Mouse (Mus musculus) embryonic facial prominence, embryonic 12.5 days (tissue): Measurements from ENCODE around the gene Angptl8. TPM values are rescaled to one million over a fixed set of nuclear protein-coding genes. Genes with fewer than 3 reads are reported as not detected.
"Not testable (repeated sequence)": the region's sequence is repeated elsewhere in the genome, so short reads cannot be mapped to it uniquely, and the experiment has no call there.

Source experiments
- ATAC-seq: fragments of 200-750 bp; cut with Nextera tagmentation; 2 replicates; pipeline ENCODE4 v1.8.0; 2017; ENCODE audit not compliant: insufficient number of reproducible peaks, insufficient read depth, low FRiP score, low TSS enrichment
- H3K27ac ChIP-seq: fragments of 300-500 bp; sonication (generic); 2 replicates; pipeline ENCODE4 v1.5.1; 2016; ENCODE audit warnings: mild to moderate bottlenecking
- H3K27me3 ChIP-seq: fragments of 300-500 bp; sonication (generic); 2 replicates; pipeline ENCODE4 v1.6.1; 2016; ENCODE audit warnings: mild to moderate bottlenecking, moderate library complexity
- H3K36me3 ChIP-seq: fragments of 300-500 bp; sonication (generic); 2 replicates; pipeline ENCODE4 v1.6.1; 2016; ENCODE audit warnings: mild to moderate bottlenecking
- H3K4me1 ChIP-seq: fragments of 300-500 bp; sonication (generic); 2 replicates; pipeline ENCODE4 v1.6.1; 2016
- H3K4me2 ChIP-seq: fragments of 300-500 bp; sonication (generic); replicated peaks from 2 replicates; pipeline ENCODE4 v1.6.1; 2016; ENCODE audit warnings: mild to moderate bottlenecking, moderate library complexity
- H3K4me3 ChIP-seq: fragments of 300-500 bp; sonication (generic); 2 replicates; pipeline ENCODE4 v1.5.1; 2016; ENCODE audit warnings: mild to moderate bottlenecking
- H3K9ac ChIP-seq: fragments of 300-500 bp; sonication (generic); 2 replicates; pipeline ENCODE4 v1.6.1; 2016; ENCODE audit warnings: mild to moderate bottlenecking, moderate library complexity
- H3K9me3 ChIP-seq: fragments of 300-500 bp; sonication (generic); 2 replicates; pipeline ENCODE4 v1.6.1; 2016; ENCODE audit warnings: mild to moderate bottlenecking, moderate library complexity
- WGBS: fragments of 180-500 bp; shearing (Covaris S2); methylation state at CpG from one replicate; pipeline ENCODE4 v1.1.7; 2016; 5-methylcytosine and 5-hydroxymethylcytosine counted together
- polyA plus RNA-seq: library from polyadenylated mRNA; unstranded; fragments of >200 nt; fragmentation: Nextera tagmentation; extraction: Ambion mirVana; gene quantifications from 2 replicates; pipeline ENCODE4 v1.2.1, GENCODE M21; 2016

The Angptl8 gene
- polyA plus RNA-seq, 1 experiment from 2014 or later = 0.96 TPM

DNA sequence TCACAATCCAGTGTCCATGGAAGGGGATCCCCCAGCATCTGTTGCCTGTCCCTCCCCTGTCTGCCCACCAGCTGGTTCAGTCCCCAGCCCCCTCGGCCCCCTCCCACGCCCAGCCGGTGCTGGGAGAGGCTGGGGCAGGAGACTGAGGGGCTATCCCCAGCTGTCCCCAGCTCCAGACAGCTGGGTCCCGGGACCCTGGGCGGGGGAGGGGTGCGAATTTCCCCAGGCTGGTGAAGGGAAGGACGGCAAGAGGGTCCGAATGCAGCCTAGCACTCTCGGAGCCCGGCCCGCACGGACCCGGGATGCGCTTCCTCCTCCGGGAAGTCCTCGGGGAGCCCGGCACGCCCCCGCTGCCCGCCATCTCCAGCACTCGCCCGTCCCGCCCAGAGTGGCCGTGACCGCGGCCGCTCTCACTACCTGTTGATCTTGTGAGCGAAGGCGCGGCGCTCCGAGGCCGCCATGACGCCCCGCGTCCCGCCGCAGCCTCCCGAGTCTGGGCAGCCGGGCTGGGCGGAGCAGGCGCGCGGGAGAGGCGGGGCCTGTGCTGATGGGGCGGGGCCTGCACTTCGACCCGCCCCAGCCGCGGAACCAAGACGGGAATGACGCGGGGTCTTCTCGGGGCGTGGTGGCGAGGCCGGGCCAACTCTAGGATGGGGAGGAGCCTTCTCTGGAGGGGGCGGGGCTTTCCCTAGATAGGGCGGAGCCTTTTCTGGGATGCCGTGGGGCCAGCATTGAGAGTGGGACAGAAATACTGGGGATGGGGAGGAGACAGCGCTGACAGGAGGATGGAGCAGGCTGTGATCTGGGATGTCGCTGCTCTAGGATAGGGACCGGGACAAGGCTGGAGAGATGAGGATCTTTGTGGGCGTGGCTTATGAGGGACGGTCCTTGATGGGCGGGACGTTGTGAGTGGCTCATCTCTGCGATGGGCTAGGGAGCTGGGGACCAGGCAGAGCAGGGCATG is 17.1 kb downstream of the Angptl8 start, which contains the start of gene Dock6:
TSS of gene Dock6 (minus strand) at position 508 of the 964 bp plus-strand sequence.
- WGBS = 2% methylated on average over 68 of the region's 68 CpGs
- Histone ChIP-seq H3K4me3 (peak within 1 kb of the TSS; percentile 68), H3K4me1 (peaks cover 26% of the 10 kb centered on the region), H3K9me3 (no peaks in the 10 kb centered on the region), H3K9ac (peak within 1 kb of the TSS; percentile 72), H3K27ac (peak within 1 kb of the TSS; percentile 68), H3K4me2 (peak within 1 kb of the TSS; percentile 86), H3K36me3 (no peaks in the 10 kb centered on the region), H3K27me3 (no peaks in the 10 kb centered on the region)
- ATAC-seq = peak; percentile 76

DNA sequence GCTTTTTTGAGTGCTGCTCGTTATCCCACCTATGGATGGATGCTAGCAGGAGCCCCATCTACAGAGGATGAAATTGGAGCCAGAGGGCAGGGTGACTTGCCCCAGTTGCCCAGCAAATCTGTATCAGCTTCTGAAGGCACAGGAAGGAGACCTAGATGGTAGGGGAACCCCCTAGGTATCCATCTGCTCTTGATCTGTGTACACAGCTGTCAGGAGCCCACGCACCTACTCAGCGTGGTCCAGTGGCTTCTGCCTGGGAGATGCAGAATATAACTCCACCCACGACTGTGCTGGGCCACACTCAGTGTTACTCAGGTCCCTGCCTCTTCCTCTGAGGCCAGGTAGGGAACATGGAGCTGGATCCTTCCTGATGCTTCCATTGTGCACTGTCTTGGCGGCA is 18.7 kb downstream of the Angptl8 start:
- ATAC-seq = no peak

GRCm38 (mm10) chr9:21854894-21855293 is 19.6 kb downstream of the Angptl8 start:
- Histone ChIP-seq H3K9me3 (no peaks in the 10 kb centered on the region), H3K4me1 (peaks cover 14% of the 10 kb centered on the region; the same call in 1 of the 2 replicates), H3K27ac (no peak overlapping the region), H3K4me3 (no peak overlapping the region), H3K27me3 (no peaks in the 10 kb centered on the region), H3K36me3 (no peaks in the 10 kb centered on the region), H3K4me2 (no peak overlapping the region), H3K9ac (no peak overlapping the region)
- no peak for ATAC-seq
- 77% methylated on average over 6 of the region's 6 CpGs for WGBS

More for the DNA sequence above, 18.7 kb downstream of the Angptl8 start:
- Histone ChIP-seq H3K9me3 (no peaks in the 10 kb centered on the region), H3K4me1 (peaks cover 14% of the 10 kb centered on the region; the same call in 1 of the 2 replicates), H3K4me2 (no peak overlapping the region), H3K27ac (no peak overlapping the region), H3K9ac (no peak overlapping the region), H3K4me3 (no peak overlapping the region), H3K27me3 (no peaks in the 10 kb centered on the region), H3K36me3 (no peaks in the 10 kb centered on the region)
- WGBS = 81% methylated on average over 5 of the region's 5 CpGs

- no peak overlapping the region for H3K9ac ChIP-seq
- no peaks in the 10 kb centered on the region for H3K27me3 ChIP-seq
- peaks cover 6% of the 10 kb centered on the region; the same call in 1 of the 2 replicates for H3K9me3 ChIP-seq
- no peak for ATAC-seq
- no peak overlapping the region for H3K4me2 ChIP-seq
- no peak overlapping the region; the same call in 1 of the 2 replicates for H3K27ac ChIP-seq
- H3K36me3 ChIP-seq = no peaks in the 10 kb centered on the region
- H3K4me1 ChIP-seq = no peaks in the 10 kb centered on the region
- H3K4me3 ChIP-seq = no peak overlapping the region
- WGBS = 89% methylated on average over 2 of the region's 2 CpGs
Observed at GRCm38 (mm10) chr9:21857501-21857900, 22.2 kb downstream of the Angptl8 start.

DNA sequence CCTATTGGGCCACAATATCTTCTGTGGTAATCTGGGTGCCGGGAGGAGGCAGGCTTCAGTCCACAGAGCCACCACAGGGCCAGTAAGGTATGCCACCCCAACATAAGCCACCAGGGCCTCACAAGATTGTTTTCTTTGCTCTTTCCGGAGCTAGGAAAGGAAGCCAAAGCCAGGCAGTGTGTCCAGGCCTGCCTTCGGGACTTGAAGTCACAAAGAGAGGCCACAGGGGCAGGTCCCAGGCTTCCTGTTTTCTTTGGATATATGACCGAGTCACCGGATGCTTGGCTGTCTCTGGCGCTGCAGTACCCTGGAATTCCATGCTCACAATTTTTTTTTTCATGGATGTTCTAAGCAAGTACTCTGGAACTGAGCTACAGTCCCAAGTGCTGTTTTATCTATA is 22.8 kb downstream of the Angptl8 start:
- WGBS = 31% methylated on average over 6 of the region's 6 CpGs
- Histone ChIP-seq H3K36me3 (no peaks in the 10 kb centered on the region), H3K4me3 (no peak overlapping the region), H3K4me1 (no peaks in the 10 kb centered on the region), H3K9me3 (peaks cover 6% of the 10 kb centered on the region; the same call in 1 of the 2 replicates), H3K9ac (no peak overlapping the region), H3K4me2 (no peak overlapping the region), H3K27ac (no peak overlapping the region), H3K27me3 (no peaks in the 10 kb centered on the region)
- no peak for ATAC-seq

DNA sequence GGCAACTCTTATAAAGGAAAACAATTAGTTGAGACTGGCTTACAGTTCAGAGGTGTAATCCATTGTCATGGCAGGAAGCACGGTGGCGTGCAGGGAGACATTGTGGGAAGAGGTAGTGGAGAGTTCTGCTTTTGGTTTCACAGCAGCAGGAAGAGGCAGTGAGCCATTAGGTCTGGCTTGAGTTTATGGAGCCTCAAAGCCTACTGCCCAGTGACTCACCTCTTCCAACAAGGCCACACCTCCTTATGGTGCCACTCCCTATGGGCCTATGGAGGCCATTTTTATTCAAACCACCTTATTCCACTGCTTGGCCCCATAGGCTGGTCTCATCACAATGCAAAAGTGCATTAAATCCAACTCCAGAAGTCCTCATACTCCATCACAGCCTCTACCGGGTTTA is 24.3 kb downstream of the Angptl8 start:
- H3K27ac ChIP-seq = no peak overlapping the region
- no peak overlapping the region for H3K4me2 ChIP-seq
- ATAC-seq = no peak
- no peaks in the 10 kb centered on the region for H3K27me3 ChIP-seq
- no peak overlapping the region for H3K4me3 ChIP-seq
- no peaks in the 10 kb centered on the region for H3K36me3 ChIP-seq
- H3K9ac ChIP-seq = no peak overlapping the region
- peaks cover 6% of the 10 kb centered on the region; the same call in 1 of the 2 replicates for H3K9me3 ChIP-seq
- WGBS = 89% methylated on average over 3 of the region's 3 CpGs
- no peaks in the 10 kb centered on the region for H3K4me1 ChIP-seq

DNA sequence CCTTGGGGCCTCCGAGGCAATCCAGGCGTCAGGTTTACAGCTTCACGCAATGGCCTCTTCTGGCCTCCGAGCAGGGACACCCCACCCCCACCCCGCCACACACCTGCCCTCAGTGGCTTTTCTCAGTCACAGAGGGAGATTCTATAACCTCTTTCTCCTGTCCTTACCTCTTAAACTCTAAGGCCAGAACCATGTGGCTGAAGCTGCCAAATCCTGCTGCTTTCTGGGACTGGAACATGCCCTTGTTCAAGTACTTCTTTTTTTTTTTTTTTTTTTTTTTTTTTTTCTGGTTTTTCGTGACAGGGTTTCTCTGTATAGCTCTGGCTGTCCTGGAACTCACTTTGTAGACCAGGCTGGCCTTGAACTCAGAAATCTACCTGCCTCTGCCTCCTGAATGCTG is 25.0 kb downstream of the Angptl8 start:
- WGBS = 60% methylated on average over 6 of the region's 6 CpGs
- not testable (repeated sequence) for ATAC-seq, H3K9ac ChIP-seq, H3K27ac ChIP-seq, H3K36me3 ChIP-seq, H3K4me1 ChIP-seq, H3K4me2 ChIP-seq, H3K27me3 ChIP-seq, H3K4me3 ChIP-seq, H3K9me3 ChIP-seq

DNA sequence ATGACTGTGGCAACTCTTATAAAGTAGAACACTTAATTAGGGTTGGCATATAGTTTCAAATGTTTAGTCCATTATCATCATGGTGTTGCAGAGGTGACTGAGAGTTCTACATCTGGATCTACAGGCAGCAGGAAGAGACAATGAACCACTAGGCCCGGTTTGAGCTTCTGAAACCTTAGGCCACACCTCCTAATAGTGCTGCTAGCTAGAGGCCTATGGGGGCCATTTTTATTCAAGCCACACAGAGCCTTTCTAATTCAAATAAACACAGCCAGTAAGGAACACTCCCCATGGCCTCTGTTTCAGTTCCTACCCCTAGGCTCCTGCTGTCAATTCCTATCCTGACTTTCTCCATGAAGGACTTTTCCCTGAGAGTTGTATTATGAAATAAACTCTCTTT is 26.9 kb downstream of the Angptl8 start:
- H3K27me3 ChIP-seq = no peaks in the 10 kb centered on the region
- H3K4me2 ChIP-seq = no peak overlapping the region
- H3K9me3 ChIP-seq = peaks cover 6% of the 10 kb centered on the region; the same call in 1 of the 2 replicates
- no peak overlapping the region for H3K27ac ChIP-seq
- H3K36me3 ChIP-seq = no peaks in the 10 kb centered on the region
- 65% methylated on average over 1 of the region's 1 CpGs for WGBS
- no peak overlapping the region for H3K9ac ChIP-seq
- no peaks in the 10 kb centered on the region for H3K4me1 ChIP-seq
- no peak overlapping the region for H3K4me3 ChIP-seq
- ATAC-seq = no peak

GRCm38 (mm10) chr9:21865673-21866398 is 30.5 kb downstream of the Angptl8 start:
- no peaks in the 10 kb centered on the region for H3K27me3 ChIP-seq
- no peak overlapping the region for H3K4me3 ChIP-seq
- H3K4me1 ChIP-seq = no peaks in the 10 kb centered on the region
- no peak overlapping the region for H3K9ac ChIP-seq
- ATAC-seq = no peak
- H3K27ac ChIP-seq = 0 out of 2 replicates have a peak overlapping the region, but pooled peaks have one; percentile 0
- peaks cover 6% of the 10 kb centered on the region; the same call in 1 of the 2 replicates for H3K9me3 ChIP-seq
- H3K4me2 ChIP-seq = no peak overlapping the region
- 68% methylated on average over 5 of the region's 5 CpGs for WGBS
- H3K36me3 ChIP-seq = no peaks in the 10 kb centered on the region

DNA sequence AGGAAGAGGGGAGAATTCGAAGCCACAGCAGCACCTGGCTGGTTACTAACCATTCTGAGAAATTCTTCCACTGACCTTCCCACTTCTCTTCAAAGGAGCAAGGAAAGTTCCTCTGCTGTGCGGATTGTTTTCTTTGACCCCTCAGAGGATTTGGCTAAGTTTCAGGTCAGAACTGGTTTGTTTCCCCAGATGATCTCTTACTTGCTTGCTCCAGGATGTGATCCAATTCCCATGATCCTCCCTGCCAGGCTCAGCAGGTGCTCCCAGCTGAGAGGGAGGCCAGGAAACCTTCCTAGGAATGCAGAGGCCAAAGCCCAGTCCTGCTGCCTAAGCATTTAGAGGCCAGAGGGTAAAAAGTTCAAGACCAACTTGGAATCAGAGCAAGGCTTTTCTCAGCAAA is 31.3 kb downstream of the Angptl8 start:
- Histone ChIP-seq H3K4me1 (no peaks in the 10 kb centered on the region), H3K27ac (0 out of 2 replicates have a peak overlapping the region, but pooled peaks have one; percentile 0), H3K9ac (no peak overlapping the region), H3K4me3 (no peak overlapping the region), H3K9me3 (peaks cover 6% of the 10 kb centered on the region; the same call in 1 of the 2 replicates), H3K4me2 (no peak overlapping the region), H3K27me3 (no peaks in the 10 kb centered on the region), H3K36me3 (no peaks in the 10 kb centered on the region)
- WGBS = 50% methylated on average over 2 of the region's 2 CpGs
- ATAC-seq = no peak

- H3K27ac ChIP-seq = no peak overlapping the region
- no peaks in the 10 kb centered on the region for H3K36me3 ChIP-seq
- no peaks in the 10 kb centered on the region for H3K27me3 ChIP-seq
- H3K9me3 ChIP-seq = no peaks in the 10 kb centered on the region
- H3K4me3 ChIP-seq = no peak overlapping the region
- no peak overlapping the region for H3K9ac ChIP-seq
- no peak overlapping the region for H3K4me2 ChIP-seq
- no peak; the same call in 1 of the 2 replicates for ATAC-seq
- 68% methylated on average over 3 of the region's 3 CpGs for WGBS
- H3K4me1 ChIP-seq = no peaks in the 10 kb centered on the region
Observed at GRCm38 (mm10) chr9:21867726-21868125, 32.4 kb downstream of the Angptl8 start.
